Mouse (Mus musculus) B cell, adult 62 days (primary cell): ENCODE measurements around the gene Dgkz. TPM values are rescaled to one million over a fixed set of nuclear protein-coding genes. Genes with fewer than 3 reads are reported as not detected.

Experiments used
- total RNA-seq: library from RNA; stranded (reverse); gene quantifications from 4 replicates; pipeline ENCODE4 v1.2.4, GENCODE M21; 2023

The Dgkz gene
- 208 to 231 TPM (median 220 TPM) in 4 replicates for total RNA-seq

GRCm38 (mm10) chr2:91975581-91976541 is at the start of gene Dgkz:
Dgkz (minus strand) TSS chr2:91975864.

GRCm38 (mm10) chr2:92024274-92024672 is 48.6 kb upstream of the Dgkz start, which contains the start of gene Creb3l1:
Creb3l1 (minus strand) TSS chr2:92024502.

GRCm38 (mm10) chr2:91945483-91945882 is 30.2 kb downstream of the Dgkz start, which contains the start of gene Gm9821:
Gm9821 (plus strand) TSS chr2:91945703.

GRCm38 (mm10) chr2:91932160-91932711 is 43.4 kb downstream of the Dgkz start, which contains the start of gene Mdk:
Mdk (minus strand) TSS chr2:91932297.

GRCm38 (mm10) chr2:91926949-91927348 is 48.7 kb downstream of the Dgkz start, which contains the start of gene Chrm4:
Chrm4 (plus strand) TSS chr2:91927249.

Other genes starting within 250 kb of the Dgkz start
- 57.8 to 64.9 TPM (median 63.1 TPM) in 4 replicates for gene Ambra1, start 245.7 kb downstream of the Dgkz start, total RNA-seq
- 0.66 to 1.4 TPM (median 0.87 TPM) in 4 replicates for gene Chrm4, start 48.6 kb downstream of the Dgkz start, total RNA-seq
- gene Mdk, start 43.6 kb downstream of the Dgkz start, total RNA-seq, result 0.58 to 2.5 TPM (median 0.78 TPM) in 3 of 4 replicates, not detected in the other
- 0.29 TPM in 1 of 4 replicates, not detected in the others for gene Gm9821, start 30.2 kb downstream of the Dgkz start, total RNA-seq
- not detected in 4 replicates for gene Creb3l1, start 48.6 kb upstream of the Dgkz start, total RNA-seq
- 133 to 158 TPM (median 147 TPM) in 4 replicates for gene Phf21a, start 117.3 kb upstream of the Dgkz start, total RNA-seq